Mouse (Mus musculus) neural tube, embryonic 14.5 days (tissue): Measurements from ENCODE around the gene Kcnj13. TPM values are rescaled to one million over a fixed set of nuclear protein-coding genes. Genes with fewer than 3 reads are reported as not detected.

Source experiments
- ATAC-seq: fragments of 200-750 bp; cut with Nextera tagmentation; 2 replicates; pipeline ENCODE4 v1.8.0; 2017; ENCODE audit warnings: low read depth, mild to moderate bottlenecking, moderate TSS enrichment, moderate library complexity
- H3K27ac ChIP-seq: fragments of 300-500 bp; sonication (generic); 2 replicates; pipeline ENCODE4 v1.5.1; 2014; ENCODE audit warnings: low read depth, mild to moderate bottlenecking, control low read depth, low read length, moderate library complexity, mixed read lengths
- H3K27me3 ChIP-seq: fragments of 300-500 bp; sonication (generic); 2 replicates; pipeline ENCODE4 v1.6.1; 2014; ENCODE audit warnings: low read length; ENCODE audit not compliant: control insufficient read depth, insufficient read depth
- H3K36me3 ChIP-seq: fragments of 300-500 bp; sonication (generic); 2 replicates; pipeline ENCODE4 v1.6.1; 2014; ENCODE audit warnings: low read length, mixed read lengths; ENCODE audit not compliant: control insufficient read depth, insufficient read depth
- H3K4me1 ChIP-seq: fragments of 300-500 bp; sonication (generic); 2 replicates; pipeline ENCODE4 v1.6.1; 2014; ENCODE audit warnings: low read length; ENCODE audit not compliant: control insufficient read depth, insufficient read depth
- H3K4me2 ChIP-seq: fragments of 300-500 bp; sonication (generic); 2 replicates; pipeline ENCODE4 v1.6.1; 2014; ENCODE audit warnings: mild to moderate bottlenecking, low read depth, low read length, control low read depth
- H3K4me3 ChIP-seq: fragments of 300-500 bp; sonication (generic); 2 replicates; pipeline ENCODE4 v1.5.1; 2014; ENCODE audit warnings: low read depth, low read length, control low read depth, mixed read lengths
- H3K9ac ChIP-seq: fragments of 300-500 bp; sonication (generic); replicated peaks from 2 replicates; pipeline ENCODE4 v1.6.1; 2014; ENCODE audit warnings: low read depth, mild to moderate bottlenecking, control low read depth, low read length, mixed read lengths
- H3K9me3 ChIP-seq: fragments of 300-500 bp; sonication (generic); 2 replicates; pipeline ENCODE4 v1.6.1; 2016; ENCODE audit warnings: low read length; ENCODE audit not compliant: control insufficient read depth
- whole genome bisulfite sequencing: fragments of 180-500 bp; shearing (Covaris S2); extraction: QIAGEN DNeasy Blood & Tissue Kit; methylation state at CpG from one replicate; pipeline ENCODE4 v1.1.7; 2014; 5-methylcytosine and 5-hydroxymethylcytosine counted together
- polyA plus RNA-seq: library from polyadenylated mRNA; unstranded; fragments of >200 nt; fragmentation: Nextera tagmentation; extraction: Ambion mirVana; gene quantifications from 2 replicates; pipeline ENCODE4 v1.2.1, GENCODE M21; 2014

Kcnj13 gene
- polyA plus RNA-seq, result 0.68 and 1.5 TPM in 2 replicates

DNA sequence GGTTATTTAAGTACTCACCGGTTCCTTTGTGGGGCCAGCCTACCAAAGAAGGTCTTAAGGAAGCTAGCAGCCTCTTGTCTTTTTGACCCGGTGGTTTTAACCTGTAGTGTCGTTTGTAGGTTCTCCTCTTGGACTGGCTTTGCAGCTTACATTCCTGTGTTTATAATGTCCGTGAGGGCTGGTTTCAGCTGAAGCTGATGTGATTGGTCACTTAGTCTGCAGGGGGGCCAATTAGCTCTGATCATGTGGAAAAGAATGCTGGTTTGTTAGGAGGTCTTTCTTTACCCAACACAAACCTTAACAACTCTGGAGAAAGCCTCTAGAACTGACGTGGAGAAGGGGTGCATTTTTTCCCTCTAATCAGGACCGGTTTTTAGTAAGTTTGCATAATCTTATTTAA, at the start of gene Kcnj13:
Gene Kcnj13, minus strand, starts transcription at position 136 of the 400 bp plus-strand sequence.
- no peak within 1 kb of the TSS for H3K27ac ChIP-seq
- no peak within 1 kb of the TSS for H3K4me3 ChIP-seq
- no peaks in the 10 kb centered on the region for H3K9me3 ChIP-seq
- no peak for ATAC-seq
- H3K9ac ChIP-seq, result no peak within 1 kb of the TSS
- WGBS, result 34% methylated on average over 6 of the region's 6 CpGs
- H3K4me1 ChIP-seq, result no peaks in the 10 kb centered on the region
- H3K27me3 ChIP-seq, result no peaks in the 10 kb centered on the region
- no peak within 1 kb of the TSS for H3K4me2 ChIP-seq
- H3K36me3 ChIP-seq, result no peaks in the 10 kb centered on the region

GRCm38 (mm10) chr1:87436583-87436982, 42.1 kb upstream of the Kcnj13 start:
- H3K4me3 ChIP-seq, result no peak overlapping the region
- no peak for ATAC-seq
- no peak overlapping the region for H3K9ac ChIP-seq
- H3K27me3 ChIP-seq, result no peaks in the 10 kb centered on the region
- no peaks in the 10 kb centered on the region for H3K4me1 ChIP-seq
- no peaks in the 10 kb centered on the region for H3K9me3 ChIP-seq
- no peak overlapping the region for H3K4me2 ChIP-seq
- WGBS, result 91% methylated on average over 6 of the region's 6 CpGs
- no peak overlapping the region for H3K27ac ChIP-seq
- H3K36me3 ChIP-seq, result peaks cover 58% of the 10 kb centered on the region

DNA sequence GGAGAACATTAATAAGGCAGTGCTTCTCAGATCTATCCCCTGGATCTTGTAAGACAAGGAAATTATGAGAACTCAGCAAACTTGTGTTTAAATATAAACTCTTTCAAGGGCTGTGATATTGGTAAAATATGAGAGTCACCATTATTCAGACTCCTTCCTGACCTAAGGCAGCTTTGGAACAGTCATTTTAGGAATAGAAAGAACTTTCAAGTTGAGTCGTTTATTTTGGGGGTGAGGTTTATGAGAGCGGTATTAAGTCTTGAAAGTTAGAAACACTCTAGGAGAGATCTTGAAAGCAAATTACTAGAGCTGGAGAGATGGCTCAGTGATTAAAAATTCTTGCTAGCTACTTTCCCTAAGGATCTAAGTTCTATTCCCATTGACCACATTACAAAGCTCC, 40.6 kb upstream of the Kcnj13 start:
- H3K36me3 ChIP-seq, result peaks cover 58% of the 10 kb centered on the region
- no peaks in the 10 kb centered on the region for H3K9me3 ChIP-seq
- no peaks in the 10 kb centered on the region for H3K27me3 ChIP-seq
- WGBS, result 94% methylated on average over 2 of the region's 2 CpGs
- H3K27ac ChIP-seq, result no peak overlapping the region
- H3K9ac ChIP-seq, result no peak overlapping the region
- no peaks in the 10 kb centered on the region for H3K4me1 ChIP-seq
- no peak overlapping the region for H3K4me3 ChIP-seq
- no peak for ATAC-seq
- H3K4me2 ChIP-seq, result no peak overlapping the region

- Histone ChIP-seq H3K27me3 (no peaks in the 10 kb centered on the region), H3K9me3 (no peaks in the 10 kb centered on the region), H3K4me1 (no peaks in the 10 kb centered on the region), H3K4me3 (no peak overlapping the region), H3K4me2 (no peak overlapping the region), H3K36me3 (peaks cover 37% of the 10 kb centered on the region), H3K27ac (no peak overlapping the region), H3K9ac (no peak overlapping the region)
- ATAC-seq, result no peak
- 89% methylated on average over 4 of the region's 4 CpGs for WGBS
These were observed 24.2 kb upstream of the Kcnj13 start for GRCm38 (mm10) chr1:87418733-87419132.

GRCm38 (mm10) chr1:87409380-87409779, 14.9 kb upstream of the Kcnj13 start:
- Histone ChIP-seq H3K9ac (no peak overlapping the region), H3K9me3 (no peaks in the 10 kb centered on the region), H3K27me3 (no peaks in the 10 kb centered on the region), H3K4me1 (no peaks in the 10 kb centered on the region), H3K36me3 (peaks cover 57% of the 10 kb centered on the region), H3K4me2 (no peak overlapping the region), H3K27ac (no peak overlapping the region), H3K4me3 (no peak overlapping the region)
- ATAC-seq, result no peak
- WGBS, result 95% methylated on average over 4 of the region's 4 CpGs

DNA sequence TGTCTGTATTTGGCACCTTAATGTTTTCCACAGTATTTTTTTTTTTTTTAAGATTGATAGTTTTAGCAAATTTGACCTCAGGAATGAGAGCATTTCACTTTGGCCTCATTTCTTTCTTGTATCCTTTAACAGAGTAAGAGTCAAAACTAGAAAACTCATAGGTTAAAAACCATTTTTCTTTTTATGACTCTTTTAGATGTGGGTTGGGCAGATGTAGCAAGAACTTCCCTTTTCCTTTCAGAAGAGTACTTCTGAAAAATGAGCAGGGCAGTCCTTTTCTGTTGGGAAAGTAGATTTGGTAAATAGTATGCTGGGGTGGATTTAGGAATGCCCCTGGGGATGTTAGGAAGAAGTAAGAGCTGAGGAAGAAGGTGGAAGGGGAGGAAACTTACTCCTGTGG, 11.5 kb upstream of the Kcnj13 start:
- H3K36me3 ChIP-seq, result peaks cover 40% of the 10 kb centered on the region
- no peak for ATAC-seq

GRCm38 (mm10) chr1:87404710-87405109, 10.2 kb upstream of the Kcnj13 start:
- no peaks in the 10 kb centered on the region for H3K4me1 ChIP-seq
- 93% methylated on average over 1 of the region's 1 CpGs for WGBS
- peaks cover 29% of the 10 kb centered on the region for H3K36me3 ChIP-seq
- H3K4me2 ChIP-seq, result no peak overlapping the region
- H3K27me3 ChIP-seq, result no peaks in the 10 kb centered on the region
- H3K27ac ChIP-seq, result no peak overlapping the region
- ATAC-seq, result no peak
- no peaks in the 10 kb centered on the region for H3K9me3 ChIP-seq
- no peak overlapping the region for H3K4me3 ChIP-seq
- H3K9ac ChIP-seq, result no peak overlapping the region

More for the DNA sequence above, 11.5 kb upstream of the Kcnj13 start:
- Histone ChIP-seq H3K4me2 (no peak overlapping the region), H3K9ac (no peak overlapping the region), H3K27ac (no peak overlapping the region), H3K4me1 (no peaks in the 10 kb centered on the region), H3K4me3 (no peak overlapping the region), H3K27me3 (no peaks in the 10 kb centered on the region), H3K9me3 (no peaks in the 10 kb centered on the region)

- H3K4me1 ChIP-seq, result no peaks in the 10 kb centered on the region
- H3K9me3 ChIP-seq, result no peaks in the 10 kb centered on the region
- no peak overlapping the region for H3K4me3 ChIP-seq
- no peak for ATAC-seq
- no peaks in the 10 kb centered on the region for H3K27me3 ChIP-seq
- H3K4me2 ChIP-seq, result no peak overlapping the region
- H3K36me3 ChIP-seq, result no peaks in the 10 kb centered on the region
- no peak overlapping the region for H3K27ac ChIP-seq
- H3K9ac ChIP-seq, result no peak overlapping the region
- WGBS, result 86% methylated on average over 7 of the region's 7 CpGs
These were observed 2.5 kb upstream of the Kcnj13 start for GRCm38 (mm10) chr1:87396923-87397586.

DNA sequence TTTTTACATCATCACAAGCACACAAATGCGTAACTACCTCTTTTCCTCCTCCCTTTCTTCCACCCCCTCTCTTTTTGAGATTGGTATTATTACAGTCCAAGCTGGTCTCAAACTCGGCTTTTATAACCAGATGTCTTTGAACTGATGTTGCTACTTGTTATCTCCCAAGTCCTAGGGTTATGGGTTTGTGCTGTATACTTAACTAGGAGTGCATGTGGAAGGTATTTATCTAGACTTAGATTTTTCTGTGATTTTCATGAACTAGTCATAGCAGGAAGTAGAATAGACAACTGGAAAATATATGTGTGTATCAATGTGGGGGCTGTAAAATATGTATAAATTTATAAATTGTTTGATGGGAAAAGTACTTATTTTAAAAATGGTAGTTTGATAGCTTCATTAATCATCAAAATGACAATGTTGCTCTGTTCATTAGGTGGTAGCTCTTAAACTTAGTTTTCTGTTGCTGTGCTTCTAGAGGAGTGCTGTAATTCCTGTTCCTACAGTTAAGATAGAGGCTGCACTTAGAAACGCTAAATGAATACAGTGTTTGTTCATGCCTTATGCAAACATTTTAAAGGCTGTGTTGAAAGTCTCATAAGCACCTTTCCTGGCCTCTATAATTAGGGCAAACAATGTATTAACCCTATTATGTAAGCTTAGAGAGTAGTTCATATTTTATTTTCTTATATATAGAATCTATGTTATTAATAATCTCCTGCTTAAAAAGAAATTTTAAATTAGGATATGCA, 909 bp downstream of the Kcnj13 start:
- 85% methylated on average over 3 of the region's 3 CpGs for WGBS
- Histone ChIP-seq H3K4me1 (no peaks in the 10 kb centered on the region), H3K4me2 (no peak overlapping the region), H3K4me3 (no peak overlapping the region), H3K27ac (no peak overlapping the region), H3K36me3 (0 out of 2 replicates have a peak, but pooled peaks cover 5% of the 10 kb centered on the region), H3K9me3 (no peaks in the 10 kb centered on the region), H3K9ac (no peak overlapping the region), H3K27me3 (no peaks in the 10 kb centered on the region)
- ATAC-seq, result no peak
